Mouse (Mus musculus) spleen, embryonic (tissue): ENCODE measurements around the gene Fes.

ENCODE experiments used
- CTCF ChIA-PET: fragments of 350-600 bp; sonication (Branson Sonifier 250); formaldehyde crosslinking; loops from one replicate; lab custom pipeline; 2022; lab: Charles Lee

Fes gene

GRCm38 (mm10) chr7:80375376-80376039, 12.2 kb downstream of the Fes start:
- CTCF ChIA-PET: no interaction called here

GRCm38 (mm10) chr7:80374733-80375132, 13.0 kb downstream of the Fes start:
- CTCF ChIA-PET: interaction anchor here (0.6 to 0.7 kb wide), 2 partner anchors 12 to 260 kb away, joined by 5 to 19 read pairs; no protein-coding TSS in a partner anchor

GRCm38 (mm10) chr7:80374280-80374679, 13.5 kb downstream of the Fes start:
- CTCF ChIA-PET: interaction anchor here (0.6 to 0.7 kb wide), 2 partner anchors 12 to 259 kb away, joined by 5 to 19 read pairs; no protein-coding TSS in a partner anchor

- CTCF ChIA-PET: interaction anchor here (0.9 to 1.0 kb wide), 2 partner anchors 173 to 233 kb away, joined by 3 to 5 read pairs; no protein-coding TSS in a partner anchor
These were observed 13.9 kb downstream of the Fes start for GRCm38 (mm10) chr7:80373850-80374249.

- CTCF ChIA-PET: interaction anchor here (0.6 to 1.0 kb wide), 3 partner anchors 12 to 232 kb away, joined by 3 to 5 read pairs (median 3); no protein-coding TSS in a partner anchor
These were observed 14.4 kb downstream of the Fes start for GRCm38 (mm10) chr7:80373352-80373751.

GRCm38 (mm10) chr7:80372667-80373066, 15.1 kb downstream of the Fes start:
- CTCF ChIA-PET: interaction anchor here (0.6 to 1.0 kb wide), 4 partner anchors 232 to 281 kb away, joined by 3 to 7 read pairs (median 4); no protein-coding TSS in a partner anchor

GRCm38 (mm10) chr7:80372166-80372565, 15.6 kb downstream of the Fes start:
- CTCF ChIA-PET: interaction anchor here (0.6 to 0.8 kb wide), 5 partner anchors 41 to 281 kb away, joined by 3 to 12 read pairs (median 3); no protein-coding TSS in a partner anchor

GRCm38 (mm10) chr7:80371041-80371751, 16.6 kb downstream of the Fes start, which contains the start of gene Man2a2:
Gene Man2a2 (minus strand): TSS chr7:80371375.
- CTCF ChIA-PET: interaction anchor here (0.6 to 0.8 kb wide), 2 partner anchors 138 to 207 kb away, joined by 3 to 4 read pairs; no protein-coding TSS in a partner anchor

- CTCF ChIA-PET: interaction anchor here (0.6 kb wide), 1 partner anchor 138 kb away, joined by 4 read pairs; no protein-coding TSS in a partner anchor
These were observed 17.1 kb downstream of the Fes start for GRCm38 (mm10) chr7:80370649-80371040.

- CTCF ChIA-PET: interaction anchor here (0.6 to 1.0 kb wide), 3 partner anchors 17 to 111 kb away, joined by 4 to 6 read pairs (median 6); no protein-coding TSS in a partner anchor
These were observed 17.7 kb downstream of the Fes start for GRCm38 (mm10) chr7:80369967-80370431.

- CTCF ChIA-PET: interaction anchor here (0.6 to 1.0 kb wide), 5 partner anchors 17 to 414 kb away, joined by 3 to 7 read pairs (median 6); no protein-coding TSS in a partner anchor
These were observed 18.3 kb downstream of the Fes start for GRCm38 (mm10) chr7:80369461-80369860.

GRCm38 (mm10) chr7:80368635-80369421, 18.9 kb downstream of the Fes start:
- CTCF ChIA-PET: interaction anchor here (0.7 to 1.0 kb wide), 4 partner anchors 18 to 415 kb away, joined by 3 to 7 read pairs (median 5); no protein-coding TSS in a partner anchor

- CTCF ChIA-PET: no interaction called here
These were observed 19.7 kb downstream of the Fes start for GRCm38 (mm10) chr7:80368009-80368408.

- CTCF ChIA-PET: no interaction called here
These were observed 20.5 kb downstream of the Fes start for GRCm38 (mm10) chr7:80367232-80367631.

- CTCF ChIA-PET: no interaction called here
These were observed 22.0 kb downstream of the Fes start for GRCm38 (mm10) chr7:80365759-80366158.

- CTCF ChIA-PET: no interaction called here
These were observed 27.3 kb downstream of the Fes start for GRCm38 (mm10) chr7:80360435-80360834.

- CTCF ChIA-PET: no interaction called here
These were observed 29.7 kb downstream of the Fes start for GRCm38 (mm10) chr7:80358039-80358438.

- CTCF ChIA-PET: no interaction called here
These were observed 30.6 kb downstream of the Fes start for GRCm38 (mm10) chr7:80357156-80357555.

- CTCF ChIA-PET: no interaction called here
These were observed 31.4 kb downstream of the Fes start for GRCm38 (mm10) chr7:80356351-80356750.

- CTCF ChIA-PET: no interaction called here
These were observed 34.8 kb downstream of the Fes start for GRCm38 (mm10) chr7:80352920-80353319.

- CTCF ChIA-PET: no interaction called here
These were observed 36.9 kb downstream of the Fes start for GRCm38 (mm10) chr7:80350808-80351207.
